Mouse (Mus musculus) C2C12 (cell line): ENCODE data around the gene Oxnad1.

Experiments
- CTCF ChIP-seq: IDR thresholded peaks from one replicate; pipeline ENCODE4 v1.5.1; 2011; ENCODE audit not compliant: control insufficient read depth, insufficient read depth, insufficient read length
- MAX ChIP-seq: IDR thresholded peaks from one replicate; pipeline ENCODE4 v1.6.1; 2011; ENCODE audit warnings: mild to moderate bottlenecking, control low read depth
- MYOG ChIP-seq: IDR thresholded peaks from one replicate; pipeline ENCODE4 v1.6.1; 2011; ENCODE audit not compliant: control insufficient read depth, insufficient read length; ENCODE audit errors: extremely low read depth
- USF1 ChIP-seq: IDR thresholded peaks from one replicate; pipeline ENCODE4 v1.6.1; 2011; ENCODE audit warnings: low read depth, mild to moderate bottlenecking, control low read depth, moderate library complexity

DNA sequence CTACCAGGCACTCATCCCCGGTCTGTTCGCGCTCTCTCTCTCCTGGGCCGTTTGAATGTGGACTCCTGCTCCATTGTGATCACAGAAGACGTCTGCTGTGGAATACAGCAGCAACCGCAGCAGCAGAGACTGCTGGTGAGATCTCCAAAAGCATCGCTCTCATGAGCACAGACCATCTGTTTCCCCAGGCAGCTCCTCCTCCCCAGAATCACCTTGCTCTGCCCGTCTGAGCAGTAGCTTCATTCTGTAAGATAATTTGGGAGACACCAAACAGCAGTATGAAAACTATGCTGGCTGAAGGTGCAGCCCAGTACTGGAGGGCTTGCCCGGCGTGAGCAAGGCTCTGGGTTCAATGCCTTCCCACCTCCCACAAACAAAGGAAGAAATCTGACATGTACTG lies 4.1 kb upstream of the Oxnad1 start:
- TF ChIP-seq MYOG (no peak), CTCF (no peak), MAX (no peak), USF1 (no peak)
